Mouse (Mus musculus) hindbrain, embryonic 15.5 days (tissue): ENCODE measurements around the gene Dennd5b. TPM values are rescaled to one million over a fixed set of nuclear protein-coding genes. Genes with fewer than 3 reads are reported as not detected.

Experiments used
- ATAC-seq: fragments of 200-750 bp; cut with Nextera tagmentation; 2 replicates; pipeline ENCODE4 v1.8.0; 2017; ENCODE audit warnings: low read depth, moderate number of reproducible peaks, moderate TSS enrichment; ENCODE audit not compliant: low FRiP score
- H3K27ac ChIP-seq: fragments of 300-500 bp; sonication (generic); replicated peaks from 2 replicates; pipeline ENCODE4 v1.5.1; 2015; ENCODE audit warnings: mild to moderate bottlenecking, inconsistent platforms
- H3K27me3 ChIP-seq: fragments of 300-500 bp; sonication (generic); 2 replicates; pipeline ENCODE4 v1.6.1; 2015; ENCODE audit warnings: control low read depth, inconsistent platforms
- H3K36me3 ChIP-seq: fragments of 300-500 bp; sonication (generic); 2 replicates; pipeline ENCODE4 v1.6.1; 2015; ENCODE audit warnings: control low read depth, inconsistent platforms
- H3K4me1 ChIP-seq: fragments of 300-500 bp; sonication (generic); replicated peaks from 2 replicates; pipeline ENCODE4 v1.6.1; 2015; ENCODE audit warnings: control low read depth, inconsistent platforms
- H3K4me2 ChIP-seq: fragments of 300-500 bp; sonication (generic); 2 replicates; pipeline ENCODE4 v1.6.1; 2015; ENCODE audit warnings: moderate library complexity, mild to moderate bottlenecking, inconsistent platforms
- H3K4me3 ChIP-seq: fragments of 300-500 bp; sonication (generic); 2 replicates; pipeline ENCODE4 v1.5.1; 2015; ENCODE audit warnings: mild to moderate bottlenecking, inconsistent platforms
- H3K9ac ChIP-seq: fragments of 300-500 bp; sonication (generic); 2 replicates; pipeline ENCODE4 v1.6.1; 2015; ENCODE audit warnings: inconsistent platforms
- H3K9me3 ChIP-seq: fragments of 300-500 bp; sonication (generic); 2 replicates; pipeline ENCODE4 v1.6.1; 2016; ENCODE audit warnings: control low read depth, inconsistent platforms
- WGBS: fragments of 180-500 bp; shearing (Covaris S2); methylation state at CpG from one replicate; pipeline ENCODE4 v1.1.7; 2015; 5-methylcytosine and 5-hydroxymethylcytosine counted together
- polyA plus RNA-seq: library from polyadenylated mRNA; unstranded; fragments of >200 nt; fragmentation: Nextera tagmentation; extraction: Ambion mirVana; gene quantifications from 2 replicates; pipeline ENCODE4 v1.2.1, GENCODE M21; 2015

The Dennd5b gene
- polyA plus RNA-seq, 1 experiment from 2014 or later, result 12.0 TPM

DNA sequence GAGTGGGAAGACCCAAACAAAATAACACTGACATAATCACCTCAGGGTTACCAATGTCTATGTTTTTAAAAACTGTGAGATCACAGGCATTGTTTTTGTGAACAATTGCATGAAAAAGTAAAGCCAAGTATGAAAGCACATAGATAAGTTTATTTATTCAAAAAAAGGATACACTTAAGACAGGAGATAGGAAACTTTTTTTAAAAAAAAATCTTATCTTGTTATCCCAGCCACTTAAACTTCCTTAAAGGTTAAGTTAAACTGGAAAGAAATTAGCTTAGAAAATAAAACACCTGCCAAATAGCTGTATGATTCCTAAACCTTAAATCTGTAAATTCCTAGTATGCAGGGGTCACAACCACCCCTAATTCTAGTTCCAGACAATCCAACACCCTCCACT lies 2.5 kb downstream of the Dennd5b start:
- Histone ChIP-seq H3K4me3 (peak overlapping the region; percentile 95; the same call in 1 of the 2 replicates), H3K36me3 (no peaks in the 10 kb centered on the region), H3K27me3 (no peaks in the 10 kb centered on the region), H3K4me1 (peaks cover 13% of the 10 kb centered on the region), H3K9ac (no peak overlapping the region), H3K4me2 (peak overlapping the region; percentile 57), H3K9me3 (no peaks in the 10 kb centered on the region), H3K27ac (no peak overlapping the region)
- ATAC-seq, result no peak

DNA sequence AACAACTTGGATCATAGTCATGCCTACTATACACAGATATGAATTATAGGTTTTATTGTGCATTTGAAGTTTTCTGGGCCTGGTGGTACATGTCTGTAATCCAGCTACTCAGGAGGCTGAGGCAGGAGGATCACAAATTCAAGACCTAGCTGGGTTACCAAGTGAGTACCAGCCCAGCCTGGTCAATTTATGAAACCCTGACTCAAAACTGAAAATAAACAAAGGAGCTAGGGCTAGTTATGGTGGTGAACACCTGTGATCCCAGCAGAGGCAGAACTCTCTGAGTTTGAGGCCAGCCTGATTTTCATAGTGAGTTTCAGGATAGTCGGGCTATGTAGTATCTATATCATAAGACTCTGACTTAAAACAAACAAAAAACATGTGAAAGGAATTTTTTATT lies 4.2 kb downstream of the Dennd5b start:
- WGBS, result 100% methylated on average over 1 of the region's 1 CpGs
- Histone ChIP-seq H3K4me1 (peaks cover 13% of the 10 kb centered on the region), H3K36me3 (no peaks in the 10 kb centered on the region), H3K4me2 (no peak overlapping the region), H3K27me3 (no peaks in the 10 kb centered on the region), H3K4me3 (no peak overlapping the region), H3K9me3 (no peaks in the 10 kb centered on the region), H3K9ac (no peak overlapping the region), H3K27ac (no peak overlapping the region)
- ATAC-seq, result no peak

- peaks cover 13% of the 10 kb centered on the region for H3K4me1 ChIP-seq
- H3K4me2 ChIP-seq, result no peak overlapping the region
- ATAC-seq, result no peak
- 88% methylated on average over 2 of the region's 2 CpGs for WGBS
- no peak overlapping the region for H3K4me3 ChIP-seq
- no peaks in the 10 kb centered on the region for H3K9me3 ChIP-seq
- no peak overlapping the region for H3K27ac ChIP-seq
- H3K9ac ChIP-seq, result no peak overlapping the region
- no peaks in the 10 kb centered on the region for H3K36me3 ChIP-seq
- no peaks in the 10 kb centered on the region for H3K27me3 ChIP-seq
These were observed 5.2 kb downstream of the Dennd5b start for GRCm38 (mm10) chr6:149096233-149096632.

DNA sequence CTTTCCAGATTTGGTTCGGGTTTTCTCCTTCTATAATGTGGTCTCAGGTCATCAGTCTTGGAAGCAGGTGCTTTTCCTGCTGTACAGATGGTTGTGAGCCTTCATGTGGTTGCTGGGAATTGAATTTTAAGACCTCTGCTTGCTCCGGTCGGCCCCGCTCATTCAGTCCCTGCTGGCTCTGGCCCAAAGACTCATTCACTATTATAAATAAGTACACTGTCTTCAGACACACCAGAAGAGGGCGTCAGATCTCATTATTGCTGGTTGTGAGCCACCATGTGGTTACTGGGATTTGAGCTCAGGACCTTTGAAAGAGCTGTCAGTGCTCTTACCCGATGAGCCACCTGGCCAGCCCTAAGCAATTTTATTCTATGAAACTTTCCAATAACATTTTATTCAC lies 6.1 kb downstream of the Dennd5b start:
- WGBS, result 56% methylated on average over 6 of the region's 6 CpGs
- Histone ChIP-seq H3K4me1 (peaks cover 13% of the 10 kb centered on the region), H3K4me2 (no peak overlapping the region), H3K9me3 (no peaks in the 10 kb centered on the region), H3K27me3 (no peaks in the 10 kb centered on the region), H3K4me3 (no peak overlapping the region), H3K27ac (no peak overlapping the region), H3K9ac (no peak overlapping the region), H3K36me3 (no peaks in the 10 kb centered on the region)
- ATAC-seq, result no peak

DNA sequence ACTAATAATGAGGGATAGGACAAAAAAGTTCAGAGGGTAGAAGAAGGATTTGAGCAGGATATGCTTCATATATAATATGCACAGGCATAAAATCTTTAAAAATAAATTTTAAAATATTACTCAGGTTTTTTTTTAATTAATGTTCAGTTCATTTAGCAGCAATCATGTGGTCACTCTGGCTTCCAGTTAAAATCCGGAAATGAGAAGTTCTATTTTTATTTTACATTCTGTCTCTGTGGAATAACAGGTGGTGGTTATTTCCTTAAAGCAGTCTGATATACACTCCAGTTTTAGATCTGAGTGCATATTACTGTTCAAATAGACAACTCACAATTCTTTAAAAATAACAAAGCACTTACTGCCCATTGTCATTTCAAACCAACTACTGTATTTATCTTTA lies 6.9 kb downstream of the Dennd5b start:
- H3K27ac ChIP-seq, result no peak overlapping the region
- H3K27me3 ChIP-seq, result no peaks in the 10 kb centered on the region
- no peak overlapping the region for H3K9ac ChIP-seq
- H3K36me3 ChIP-seq, result no peaks in the 10 kb centered on the region
- WGBS, result 84% methylated on average over 1 of the region's 1 CpGs
- no peak for ATAC-seq
- no peak overlapping the region for H3K4me3 ChIP-seq
- H3K4me2 ChIP-seq, result no peak overlapping the region
- H3K9me3 ChIP-seq, result no peaks in the 10 kb centered on the region
- peaks cover 11% of the 10 kb centered on the region for H3K4me1 ChIP-seq

DNA sequence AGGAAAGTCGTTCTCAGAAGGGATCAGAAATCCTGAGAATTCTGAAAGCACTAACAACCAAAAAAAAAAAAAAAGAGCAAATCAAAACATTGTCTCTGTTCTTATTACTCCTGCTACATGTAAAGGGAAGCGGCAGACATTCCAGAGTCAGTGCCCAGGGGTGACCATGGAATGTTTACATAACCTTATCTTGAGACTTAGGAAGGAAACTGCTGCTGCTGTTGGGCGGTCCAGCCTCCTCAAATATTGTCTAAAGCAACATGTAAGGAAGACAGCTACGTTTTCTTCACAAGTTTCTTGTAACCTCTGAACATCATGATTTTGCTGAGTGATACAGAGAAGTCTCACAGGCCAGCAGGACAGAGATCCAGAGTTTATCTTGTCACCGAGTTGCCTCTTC lies 8.0 kb downstream of the Dennd5b start:
- Histone ChIP-seq H3K27ac (no peak overlapping the region), H3K9ac (no peak overlapping the region), H3K4me1 (peaks cover 1% of the 10 kb centered on the region; the same call in 1 of the 2 replicates), H3K4me3 (no peak overlapping the region), H3K36me3 (no peaks in the 10 kb centered on the region), H3K27me3 (no peaks in the 10 kb centered on the region), H3K9me3 (no peaks in the 10 kb centered on the region), H3K4me2 (no peak overlapping the region)
- 77% methylated on average over 5 of the region's 5 CpGs for WGBS
- no peak for ATAC-seq

DNA sequence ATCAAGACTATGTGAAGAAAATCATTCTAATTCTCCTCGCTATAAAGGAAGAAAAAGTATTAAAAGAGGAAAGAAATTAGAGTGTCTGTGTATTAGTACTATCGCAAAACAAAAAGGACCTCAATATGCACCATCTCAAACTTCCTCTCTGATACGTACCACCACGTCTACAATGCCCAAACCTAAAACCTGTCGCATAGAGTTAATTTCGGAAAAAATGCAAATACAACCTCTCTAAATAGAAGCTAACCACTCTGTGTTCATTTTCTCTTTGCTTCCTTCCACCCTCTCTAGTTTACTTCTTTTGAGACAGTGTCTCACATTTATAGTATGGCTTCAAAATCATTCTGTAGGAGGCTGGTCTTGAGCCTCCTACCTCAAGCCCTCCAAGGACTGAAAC lies 9.1 kb downstream of the Dennd5b start:
- Histone ChIP-seq H3K4me2 (no peak overlapping the region), H3K4me3 (no peak overlapping the region), H3K36me3 (no peaks in the 10 kb centered on the region), H3K27me3 (no peaks in the 10 kb centered on the region), H3K27ac (no peak overlapping the region), H3K9me3 (no peaks in the 10 kb centered on the region), H3K9ac (no peak overlapping the region), H3K4me1 (no peaks in the 10 kb centered on the region)
- 97% methylated on average over 6 of the region's 6 CpGs for WGBS
- ATAC-seq, result no peak

DNA sequence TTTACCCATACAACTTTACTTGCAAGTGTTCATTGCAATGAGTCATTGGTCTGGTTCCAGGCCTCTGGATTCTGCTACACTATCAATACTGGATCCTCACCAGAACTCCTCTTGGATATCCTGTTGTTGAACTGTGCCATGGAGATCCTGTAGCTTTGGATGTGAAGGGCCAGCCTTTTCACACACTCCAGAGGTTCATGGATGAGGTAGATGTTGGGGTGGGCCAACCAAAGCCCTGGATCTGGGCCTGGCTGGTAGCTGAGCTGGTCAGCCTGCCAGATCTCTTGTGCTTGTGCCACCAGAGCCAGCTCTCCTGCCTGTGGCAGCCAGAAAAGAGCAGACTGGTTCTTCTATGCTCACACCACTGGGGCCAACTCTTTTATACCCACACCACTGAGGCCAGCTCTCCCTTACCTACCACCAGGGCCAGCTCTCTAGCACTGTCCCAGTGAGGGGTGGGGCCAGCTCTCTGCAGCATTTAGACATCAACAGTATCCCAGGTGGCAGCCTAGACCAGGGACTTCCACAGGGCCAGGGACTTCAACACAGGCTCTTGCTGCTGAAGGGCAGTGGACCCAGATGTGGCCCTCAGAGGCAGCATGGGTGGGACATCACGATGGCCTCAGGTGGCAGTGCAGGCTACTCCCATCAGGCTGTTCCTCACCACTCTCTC lies 24.2 kb downstream of the Dennd5b start:
- H3K27me3 ChIP-seq, result no peaks in the 10 kb centered on the region
- no peaks in the 10 kb centered on the region for H3K9me3 ChIP-seq
- peak; percentile 39; the same call in 1 of the 2 replicates for ATAC-seq
- H3K4me2 ChIP-seq, result no peak overlapping the region
- no peak overlapping the region for H3K9ac ChIP-seq
- no peak overlapping the region for H3K27ac ChIP-seq
- H3K4me1 ChIP-seq, result no peaks in the 10 kb centered on the region
- 0 out of 2 replicates have a peak, but pooled peaks cover 3% of the 10 kb centered on the region for H3K36me3 ChIP-seq
- no peak overlapping the region for H3K4me3 ChIP-seq
- WGBS, result 100% methylated on average over 1 of the region's 1 CpGs

DNA sequence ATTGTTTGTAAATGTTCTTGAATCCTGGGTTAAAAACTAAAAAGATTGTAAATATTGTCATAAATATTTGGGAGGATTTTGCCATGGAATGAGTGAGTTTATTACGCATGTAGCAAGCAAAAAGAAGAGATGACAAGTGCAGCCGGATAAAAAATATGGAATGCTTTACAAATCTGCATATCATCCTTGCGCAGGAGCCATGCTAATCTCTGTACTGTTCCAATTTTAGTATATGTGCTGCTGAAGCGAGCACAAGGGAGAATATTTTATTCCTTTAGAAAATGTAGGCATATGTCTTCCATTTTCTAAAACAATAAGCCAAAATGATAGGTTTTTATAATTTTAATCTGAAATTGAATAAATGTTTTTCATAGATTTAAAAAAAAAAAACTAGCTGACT lies 27.6 kb downstream of the Dennd5b start:
- Histone ChIP-seq H3K9ac (no peak overlapping the region), H3K4me1 (no peaks in the 10 kb centered on the region), H3K27ac (no peak overlapping the region), H3K4me2 (no peak overlapping the region), H3K9me3 (no peaks in the 10 kb centered on the region), H3K36me3 (0 out of 2 replicates have a peak, but pooled peaks cover 3% of the 10 kb centered on the region), H3K27me3 (no peaks in the 10 kb centered on the region), H3K4me3 (no peak overlapping the region)
- 88% methylated on average over 4 of the region's 4 CpGs for WGBS
- no peak for ATAC-seq

DNA sequence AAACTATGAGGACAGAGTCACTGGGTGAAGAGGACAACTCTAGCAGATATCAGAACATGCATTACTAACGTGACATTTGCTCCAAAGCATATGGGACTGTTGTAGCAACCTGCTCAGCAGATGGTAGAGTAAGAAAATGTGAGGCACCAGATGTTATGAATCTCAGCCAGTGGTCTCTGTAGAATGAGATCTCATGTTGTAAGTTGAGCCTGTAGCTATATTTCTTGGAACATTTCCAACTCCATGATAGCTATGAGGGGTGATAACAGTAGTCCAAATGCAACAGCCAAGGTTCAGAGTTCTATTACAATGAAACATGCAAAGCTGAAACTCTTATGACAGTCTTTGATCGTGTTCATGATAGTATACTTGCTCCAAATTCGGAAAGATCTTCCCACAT lies 28.6 kb downstream of the Dennd5b start:
- 0 out of 2 replicates have a peak, but pooled peaks cover 3% of the 10 kb centered on the region for H3K36me3 ChIP-seq
- no peak overlapping the region for H3K9ac ChIP-seq
- no peaks in the 10 kb centered on the region for H3K4me1 ChIP-seq
- H3K27me3 ChIP-seq, result no peaks in the 10 kb centered on the region
- no peak overlapping the region for H3K4me2 ChIP-seq
- no peak overlapping the region for H3K27ac ChIP-seq
- 85% methylated on average over 3 of the region's 3 CpGs for WGBS
- no peak overlapping the region for H3K4me3 ChIP-seq
- H3K9me3 ChIP-seq, result no peaks in the 10 kb centered on the region
- no peak for ATAC-seq

DNA sequence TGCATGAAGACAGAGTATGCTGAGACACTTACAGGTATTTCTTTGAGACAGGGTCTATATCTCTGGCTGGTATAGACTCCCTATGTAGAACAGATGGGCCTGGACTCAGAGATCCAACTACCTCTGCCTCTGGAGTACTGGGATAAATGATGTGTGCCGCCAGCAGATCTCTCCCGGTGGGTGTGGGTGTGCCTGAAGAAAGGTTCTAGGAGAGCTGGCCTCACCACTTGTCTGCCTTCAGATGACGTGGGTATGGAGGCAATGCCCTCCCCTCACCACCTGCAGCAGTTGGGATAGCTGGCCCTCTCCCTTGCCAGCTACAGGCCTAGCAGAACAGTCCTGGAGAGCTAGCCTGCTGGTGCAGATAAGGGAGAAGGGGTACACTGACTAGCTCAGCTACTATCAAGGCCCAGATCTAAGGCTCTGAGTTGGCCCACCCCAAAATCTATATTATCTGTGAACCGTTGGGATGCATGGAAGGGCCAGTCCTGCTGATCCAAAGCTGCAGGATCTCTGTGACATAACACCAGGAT lies 30.8 kb downstream of the Dennd5b start:
- WGBS, result 80% methylated on average over 4 of the region's 4 CpGs
- H3K27ac ChIP-seq, result no peak overlapping the region
- no peaks in the 10 kb centered on the region for H3K27me3 ChIP-seq
- H3K9ac ChIP-seq, result no peak overlapping the region
- H3K9me3 ChIP-seq, result no peaks in the 10 kb centered on the region
- no peak overlapping the region for H3K4me2 ChIP-seq
- no peaks in the 10 kb centered on the region for H3K36me3 ChIP-seq
- H3K4me1 ChIP-seq, result no peaks in the 10 kb centered on the region
- no peak overlapping the region for H3K4me3 ChIP-seq
- ATAC-seq, result no peak

- Histone ChIP-seq H3K9ac (no peak overlapping the region), H3K9me3 (no peaks in the 10 kb centered on the region), H3K27me3 (no peaks in the 10 kb centered on the region), H3K4me1 (no peaks in the 10 kb centered on the region), H3K4me3 (no peak overlapping the region), H3K27ac (no peak overlapping the region), H3K4me2 (no peak overlapping the region), H3K36me3 (no peaks in the 10 kb centered on the region)
- no peak for ATAC-seq
These were observed 38.1 kb downstream of the Dennd5b start for GRCm38 (mm10) chr6:149063382-149063781.
